Mouse (Mus musculus) MEL (cell line): ENCODE results near the gene Wdr62. TPM values are rescaled to one million over a fixed set of nuclear protein-coding genes. Genes with fewer than 3 reads are reported as not detected.

Experiments used
- DNase-seq: peaks from one replicate; pipeline ENCODE4 v3.0.0; 2011; ENCODE audit warnings: low read depth, low spot score
- H3K27ac ChIP-seq: 2 replicates; pipeline ENCODE4 v1.5.1; 2012; ENCODE audit warnings: low read depth, mild to moderate bottlenecking, control low read depth, low read length, moderate library complexity; ENCODE audit not compliant: control insufficient read depth
- H3K27me3 ChIP-seq, 2 experiments: fragments of 150-350 bp in 1 of 2; sonication (generic) in 1 of 2; 2 replicates each; pipeline ENCODE4 v1.6.1; 2012; ENCODE audit warnings: low read length in 2 of 2, mild to moderate bottlenecking in 2 of 2, improper control_type of control experiment in 1 of 2, moderate library complexity in 1 of 2; ENCODE audit not compliant: insufficient read depth in 2 of 2, control insufficient read depth in 1 of 2
- H3K36me3 ChIP-seq, 2 experiments: 2 replicates each; pipeline ENCODE4 v1.6.1; 2012 to 2014; ENCODE audit warnings: low read length in 2 of 2, improper control_type of control experiment in 1 of 2, inconsistent platforms in 1 of 2, mild to moderate bottlenecking in 1 of 2; ENCODE audit not compliant: insufficient read depth in 2 of 2, control insufficient read depth in 1 of 2
- H3K4me1 ChIP-seq, 2 experiments: fragments of 150-350 bp in 1 of 2; sonication (generic) in 1 of 2; 2 replicates each; pipeline ENCODE4 v1.6.1; 2012; ENCODE audit warnings: low read length in 2 of 2, improper control_type of control experiment in 1 of 2, mild to moderate bottlenecking in 1 of 2; ENCODE audit not compliant: insufficient read depth in 2 of 2, control insufficient read depth in 1 of 2
- H3K4me3 ChIP-seq, 2 experiments: fragments of 150-350 bp in 1 of 2; sonication (generic) in 1 of 2; 2 replicates each; pipeline ENCODE4 v1.5.1; 2012; ENCODE audit warnings: low read depth in 2 of 2, low read length in 2 of 2, mild to moderate bottlenecking in 2 of 2, moderate library complexity in 2 of 2, control low read depth in 1 of 2, improper control_type of control experiment in 1 of 2; ENCODE audit not compliant: control insufficient read depth in 1 of 2, insufficient read depth in 1 of 2
- H3K79me2 ChIP-seq: 2 replicates; pipeline ENCODE4 v1.6.1; 2012; ENCODE audit warnings: mild to moderate bottlenecking, low read length, moderate library complexity; ENCODE audit not compliant: control insufficient read depth, poor library complexity, insufficient read depth
- H3K9ac ChIP-seq: 2 replicates; pipeline ENCODE4 v1.6.1; 2012; ENCODE audit warnings: low read depth, mild to moderate bottlenecking, control low read depth, low read length, moderate library complexity; ENCODE audit not compliant: control insufficient read depth, poor library complexity, severe bottlenecking
- H3K9me3 ChIP-seq: fragments of 150-350 bp; sonication (generic); replicated peaks from 2 replicates; pipeline ENCODE4 v1.6.1; 2012; ENCODE audit warnings: mild to moderate bottlenecking, low read length, improper control_type of control experiment, moderate library complexity; ENCODE audit not compliant: insufficient read depth
- BHLHE40 ChIP-seq: IDR thresholded peaks from 2 replicates; pipeline ENCODE4 v1.6.1; 2012; ENCODE audit warnings: low read depth, mild to moderate bottlenecking, inconsistent platforms, low read length, improper control_type of control experiment, borderline replicate concordance
- CHD1 ChIP-seq: IDR thresholded peaks from 2 replicates; pipeline ENCODE4 v1.6.1; 2012; ENCODE audit warnings: low read depth, mild to moderate bottlenecking, inconsistent platforms, low read length, improper control_type of control experiment
- CHD2 ChIP-seq: IDR thresholded peaks from 2 replicates; pipeline ENCODE4 v1.6.1; 2011; ENCODE audit warnings: low read length, improper control_type of control experiment
- CTCF ChIP-seq, 3 experiments: IDR thresholded peaks in 2 of 3; conservative IDR thresholded peaks in 1 of 3; 2 replicates each; pipeline ENCODE4 v1.5.1; 2011 to 2012; ENCODE audit warnings: low read length in 3 of 3, low read depth in 2 of 3, mild to moderate bottlenecking in 2 of 3, improper control_type of control experiment in 1 of 3, inconsistent platforms in 1 of 3, mixed read lengths in 1 of 3, moderate library complexity in 1 of 3; ENCODE audit not compliant: control insufficient read depth in 1 of 3, insufficient read depth in 1 of 3, poor library complexity in 1 of 3, severe bottlenecking in 1 of 3
- E2F4 ChIP-seq: IDR thresholded peaks from 2 replicates; pipeline ENCODE4 v1.6.1; 2011; ENCODE audit warnings: low read depth, low read length, improper control_type of control experiment, borderline replicate concordance
- ELF1 ChIP-seq: IDR thresholded peaks from 2 replicates; pipeline ENCODE4 v1.6.1; 2014; ENCODE audit warnings: low read depth, mild to moderate bottlenecking, inconsistent platforms, low read length, improper control_type of control experiment, moderate library complexity
- EP300 ChIP-seq, 2 experiments: IDR thresholded peaks; 2 replicates each; pipeline ENCODE4 v1.6.1; 2011; ENCODE audit warnings: improper control_type of control experiment in 2 of 2, low read length in 2 of 2, low read depth in 1 of 2, mild to moderate bottlenecking in 1 of 2
- ETS1 ChIP-seq: IDR thresholded peaks from 2 replicates; pipeline ENCODE4 v1.6.1; 2012; ENCODE audit warnings: low read depth, mild to moderate bottlenecking, inconsistent platforms, low read length, improper control_type of control experiment, moderate library complexity
- GABPA ChIP-seq: IDR thresholded peaks from 2 replicates; pipeline ENCODE4 v1.6.1; 2012; ENCODE audit warnings: low read depth, mild to moderate bottlenecking, inconsistent platforms, low read length, improper control_type of control experiment, moderate library complexity
- HCFC1 ChIP-seq: IDR thresholded peaks from 2 replicates; pipeline ENCODE4 v1.6.1; 2012; ENCODE audit warnings: low read depth, mild to moderate bottlenecking, inconsistent platforms, low read length, improper control_type of control experiment, moderate library complexity
- KAT2A ChIP-seq: conservative IDR thresholded peaks from 2 replicates; pipeline ENCODE4 v1.6.1; 2012; ENCODE audit warnings: low read depth, low read length, improper control_type of control experiment, inconsistent platforms
- MAFK ChIP-seq: IDR thresholded peaks from 2 replicates; pipeline ENCODE4 v1.6.1; 2011; ENCODE audit warnings: low read depth, mild to moderate bottlenecking, low read length, improper control_type of control experiment, borderline replicate concordance
- MAZ ChIP-seq: IDR thresholded peaks from 2 replicates; pipeline ENCODE4 v1.6.1; 2012; ENCODE audit warnings: low read depth, mild to moderate bottlenecking, inconsistent platforms, low read length, improper control_type of control experiment
- NELFE ChIP-seq: IDR thresholded peaks from 2 replicates; pipeline ENCODE4 v1.6.1; 2011; ENCODE audit warnings: low read depth, low read length, improper control_type of control experiment
- NRF1 ChIP-seq: IDR thresholded peaks from 2 replicates; pipeline ENCODE4 v1.6.1; 2014; ENCODE audit warnings: low read depth, mild to moderate bottlenecking, inconsistent platforms, low read length, improper control_type of control experiment, moderate library complexity; ENCODE audit not compliant: poor library complexity, insufficient read depth, severe bottlenecking
- POLR2A ChIP-seq, 2 experiments: IDR thresholded peaks; 2 replicates each; pipeline ENCODE4 v1.6.1; 2011 to 2012; ENCODE audit warnings: low read length in 2 of 2, mild to moderate bottlenecking in 2 of 2, control low read depth in 1 of 2, improper control_type of control experiment in 1 of 2, low read depth in 1 of 2, moderate library complexity in 1 of 2; ENCODE audit not compliant: control insufficient read depth in 1 of 2, insufficient read depth in 1 of 2, poor library complexity in 1 of 2
- POLR2AphosphoS2 ChIP-seq: IDR thresholded peaks from 2 replicates; pipeline ENCODE4 v1.6.1; 2011; ENCODE audit warnings: low read length, improper control_type of control experiment
- RAD21 ChIP-seq: IDR thresholded peaks from 2 replicates; pipeline ENCODE4 v1.6.1; 2011; ENCODE audit warnings: mild to moderate bottlenecking, low read depth, low read length, improper control_type of control experiment
- RCOR1 ChIP-seq: IDR thresholded peaks from 2 replicates; pipeline ENCODE4 v1.6.1; 2012; ENCODE audit warnings: low read depth, mild to moderate bottlenecking, inconsistent platforms, low read length, improper control_type of control experiment
- SIN3A ChIP-seq: IDR thresholded peaks from 2 replicates; pipeline ENCODE4 v1.6.1; 2012; ENCODE audit warnings: low read length, improper control_type of control experiment, inconsistent platforms
- SMC3 ChIP-seq: IDR thresholded peaks from 2 replicates; pipeline ENCODE4 v1.6.1; 2011; ENCODE audit warnings: low read depth, low read length, improper control_type of control experiment
- TAL1 ChIP-seq: IDR thresholded peaks from 2 replicates; pipeline ENCODE4 v1.6.1; 2012; ENCODE audit warnings: mild to moderate bottlenecking, inconsistent platforms, low read length, moderate library complexity, mixed read lengths
- TCF12 ChIP-seq: IDR thresholded peaks from 2 replicates; pipeline ENCODE4 v1.6.1; 2014; ENCODE audit warnings: low read depth, mild to moderate bottlenecking, inconsistent platforms, low read length, improper control_type of control experiment, moderate library complexity
- USF1 ChIP-seq: IDR thresholded peaks from 2 replicates; pipeline ENCODE4 v1.6.1; 2014; ENCODE audit warnings: low read depth, mild to moderate bottlenecking, inconsistent platforms, low read length, improper control_type of control experiment, moderate library complexity
- USF2 ChIP-seq, 2 experiments: IDR thresholded peaks; 2 replicates each; pipeline ENCODE4 v1.6.1; 2011 to 2012; ENCODE audit warnings: improper control_type of control experiment in 2 of 2, low read length in 2 of 2, borderline replicate concordance in 1 of 2, inconsistent platforms in 1 of 2, low read depth in 1 of 2, mild to moderate bottlenecking in 1 of 2; ENCODE audit not compliant: insufficient read depth in 1 of 2
- ZC3H11A ChIP-seq: IDR thresholded peaks from 2 replicates; pipeline ENCODE4 v1.6.1; 2012; ENCODE audit warnings: low read depth, mild to moderate bottlenecking, inconsistent platforms, low read length, improper control_type of control experiment
- ZMIZ1 ChIP-seq: IDR thresholded peaks from 2 replicates; pipeline ENCODE4 v1.6.1; 2012; ENCODE audit warnings: low read depth, mild to moderate bottlenecking, inconsistent platforms, low read length, improper control_type of control experiment, moderate library complexity
- polyA plus RNA-seq, 2 experiments: library from polyadenylated mRNA; stranded (reverse) in 1 of 2; unstranded in 1 of 2; fragments of >175 nt in 1 of 2; fragments of >200 nt in 1 of 2; gene quantifications; 2 replicates each; pipeline versions ENCODE4 v1.2.1 to v1.2.4; 2012; ENCODE audit warnings: low replicate concordance in 2 of 2, low read depth in 1 of 2; ENCODE audit not compliant: insufficient read length in 2 of 2, insufficient read depth in 1 of 2, missing spikeins in 1 of 2
- total RNA-seq: library from RNA; depleted of rRNA; stranded (reverse); fragments of 300-350 nt; gene quantifications from 2 replicates; pipeline ENCODE4 v1.2.3, GENCODE M21; 2012

Gene Wdr62
- total and polyA plus RNA-seq, 3 experiments = 6.5 to 44.8 (median 30.5) TPM

DNA sequence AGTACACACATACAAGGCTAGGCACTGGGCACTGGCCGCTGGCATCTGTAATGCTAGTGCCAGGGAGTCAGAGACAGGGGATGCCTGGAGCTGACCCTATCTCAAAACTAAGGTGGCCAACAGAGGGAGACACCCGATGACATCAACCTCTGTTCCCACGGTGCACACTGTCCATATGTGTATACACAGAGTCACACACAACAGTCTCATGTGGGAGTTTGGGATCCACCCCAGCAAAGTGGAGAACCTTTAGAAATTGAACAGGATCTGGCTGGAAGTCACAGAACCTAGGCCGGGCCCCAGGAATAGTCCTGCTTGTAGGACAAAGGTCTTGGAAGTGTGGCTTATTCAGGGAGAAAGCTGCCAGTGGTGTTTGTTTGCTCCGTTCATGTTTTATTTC is 14.1 kb upstream of the Wdr62 start:
- H3K9ac ChIP-seq = no peak overlapping the region
- H3K27me3 ChIP-seq = 0 out of 4 replicates have a peak, but pooled peaks cover 0 to 2% of the 10 kb centered on the region in 2 experiments
- peaks cover 0 to 4% of the 10 kb centered on the region in 2 experiments; a peak in 1 of 4 replicates for H3K4me1 ChIP-seq
- H3K4me3 ChIP-seq = no peak overlapping the region
- DNase-seq = no peak
- H3K9me3 ChIP-seq = no peaks in the 10 kb centered on the region
- no peak overlapping the region for H3K27ac ChIP-seq
- no peaks in the 10 kb centered on the region for H3K36me3 ChIP-seq
- no peaks in the 10 kb centered on the region for H3K79me2 ChIP-seq
- no peak for TF ChIP-seq TAL1
- no peak for TF ChIP-seq MAZ
- TF ChIP-seq CHD2 = no peak
- no peak for TF ChIP-seq HCFC1
- no peak for TF ChIP-seq ETS1
- TF ChIP-seq KAT2A = no peak
- no peak for TF ChIP-seq CHD1
- no peak for TF ChIP-seq BHLHE40
- TF ChIP-seq GABPA = no peak
- no peak for TF ChIP-seq ZMIZ1
- no peak for TF ChIP-seq NRF1
- no peak for TF ChIP-seq SMC3
- TF ChIP-seq RAD21 = no peak
- no peak for TF ChIP-seq RCOR1
- TF ChIP-seq MAFK = no peak
- TF ChIP-seq EP300 (IDR thresholded peaks at IDR 0.05; ENCODE audit: low read depth in 1 of 2, low read length in 2 of 2) = no peak
- no peak for TF ChIP-seq CTCF (IDR thresholded peaks at IDR 0.05 in 2 of 3, conservative IDR thresholded peaks at IDR 0.05 in 1 of 3; ENCODE audit: control insufficient read depth in 1 of 3, insufficient read depth in 1 of 3, low read depth in 2 of 3, low read length in 3 of 3, poor library complexity in 1 of 3, severe bottlenecking in 1 of 3)
- no peak for TF ChIP-seq NELFE
- TF ChIP-seq USF1 = no peak
- TF ChIP-seq E2F4 = no peak

DNA sequence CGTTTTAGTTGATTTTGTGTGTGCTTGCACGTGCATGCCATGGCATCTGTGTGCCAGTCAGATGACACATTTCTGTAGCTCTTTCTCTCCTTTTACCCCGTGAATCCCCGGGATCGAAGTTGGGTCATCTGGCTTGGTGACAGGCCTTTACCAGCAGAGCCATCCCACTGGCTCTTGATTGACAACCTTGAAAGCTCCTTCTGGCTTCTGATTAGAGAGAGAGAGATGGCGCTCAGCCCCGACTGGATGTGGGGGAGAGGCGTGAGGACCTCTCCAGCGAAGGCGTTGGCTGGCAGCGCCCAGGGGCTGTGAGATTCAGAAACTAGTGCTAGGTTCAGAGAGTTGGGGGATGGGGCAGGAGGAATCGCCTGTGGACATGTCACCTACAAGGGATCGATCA is 13.6 kb upstream of the Wdr62 start:
- no peak for TF ChIP-seq NRF1
- no peak for TF ChIP-seq POLR2AphosphoS2
- TF ChIP-seq CTCF (IDR thresholded peaks at IDR 0.05 in 2 of 3, conservative IDR thresholded peaks at IDR 0.05 in 1 of 3; ENCODE audit: control insufficient read depth in 1 of 3, insufficient read depth in 1 of 3, low read depth in 2 of 3, low read length in 3 of 3, poor library complexity in 1 of 3, severe bottlenecking in 1 of 3) = no peak
- no peak for TF ChIP-seq USF2 (IDR thresholded peaks at IDR 0.05; ENCODE audit: borderline replicate concordance in 1 of 2, insufficient read depth in 1 of 2, low read depth in 1 of 2, low read length in 2 of 2)
- TF ChIP-seq ZC3H11A = no peak
- TF ChIP-seq USF1 = no peak
- no peak for TF ChIP-seq RAD21
- no peak for TF ChIP-seq SIN3A
- TF ChIP-seq E2F4 = no peak
- no peak for TF ChIP-seq NELFE
- no peak for TF ChIP-seq ELF1
- no peak for TF ChIP-seq CHD1
- no peak for TF ChIP-seq TCF12
- no peak for TF ChIP-seq MAZ
- TF ChIP-seq BHLHE40 = no peak
- no peak for TF ChIP-seq POLR2A (IDR thresholded peaks at IDR 0.05; ENCODE audit: control insufficient read depth in 1 of 2, insufficient read depth in 1 of 2, low read depth in 1 of 2, low read length in 2 of 2, poor library complexity in 1 of 2)
- no peak for TF ChIP-seq CHD2
- H3K36me3 ChIP-seq = no peaks in the 10 kb centered on the region
- no peak overlapping the region for H3K4me3 ChIP-seq
- no peak for DNase-seq
- H3K79me2 ChIP-seq = no peaks in the 10 kb centered on the region
- no peak overlapping the region for H3K9ac ChIP-seq
- H3K27ac ChIP-seq = no peak overlapping the region
- H3K27me3 ChIP-seq = 0 out of 4 replicates have a peak, but pooled peaks cover 0 to 2% of the 10 kb centered on the region in 2 experiments
- no peaks in the 10 kb centered on the region for H3K9me3 ChIP-seq
- H3K4me1 ChIP-seq = peaks cover 0 to 4% of the 10 kb centered on the region in 2 experiments; a peak in 1 of 4 replicates
